Mouse (Mus musculus) macrophage (primary cell): Measurements from ENCODE around the gene Tpst2. TPM values are rescaled to one million over a fixed set of nuclear protein-coding genes. Genes with fewer than 3 reads are reported as not detected.
A peak's percentile ranks its signal among the peaks of the same experiment; 100 is the strongest.

Experiments
- H3K27ac ChIP-seq: fragments of 350-480 bp; formaldehyde crosslinking; 2 replicates; pipeline ENCODE4 v1.9.0; 2021
- H3K36me3 ChIP-seq: fragments of 350-480 bp; formaldehyde crosslinking; 2 replicates; pipeline ENCODE4 v1.9.0; 2021; ENCODE audit errors: inconsistent target
- H3K4me3 ChIP-seq: fragments of 350-480 bp; formaldehyde crosslinking; 2 replicates; pipeline ENCODE4 v1.9.0; 2021; ENCODE audit errors: inconsistent target
- H3K79me2 ChIP-seq: fragments of 350-480 bp; formaldehyde crosslinking; 2 replicates; pipeline ENCODE4 v1.9.0; 2021; ENCODE audit errors: inconsistent target
- WGBS: methylation state at CpG from one replicate; pipeline ENCODE4 v1.1.7; 2026; ENCODE audit warnings: inconsistent platforms; ENCODE audit not compliant: missing documents; 5-methylcytosine and 5-hydroxymethylcytosine counted together
- polyA plus RNA-seq: library from polyadenylated mRNA; stranded (reverse); fragments of 250-400 nt; gene quantifications from 3 replicates; pipeline ENCODE4 v1.2.4, GENCODE M21; 2018; ENCODE audit warnings: inconsistent platforms

The Tpst2 gene
- polyA plus RNA-seq, 1 experiment from 2014 or later = 89.5 TPM

DNA sequence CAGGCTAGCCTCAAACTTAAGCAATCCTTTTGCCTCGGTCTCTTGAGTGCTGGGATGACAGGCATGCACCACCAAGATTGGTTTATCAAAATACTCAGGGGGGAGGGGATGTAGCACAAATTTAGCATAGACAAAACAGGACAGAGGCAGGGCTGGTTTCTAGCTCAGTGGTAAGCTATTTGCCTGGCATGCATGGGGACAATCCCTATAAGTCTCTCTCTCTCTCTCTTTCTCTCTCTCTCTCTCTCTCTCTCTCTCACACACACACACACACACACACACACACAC lies 32.3 kb upstream of the Tpst2 start:
- Histone ChIP-seq H3K4me3 (no peak overlapping the region), H3K79me2 (no peaks in the 10 kb centered on the region), H3K27ac (no peak overlapping the region), H3K36me3 (no peaks in the 10 kb centered on the region)
- WGBS = 91% methylated on average over 1 of the region's 1 CpGs

- Histone ChIP-seq H3K36me3 (no peaks in the 10 kb centered on the region), H3K4me3 (no peak overlapping the region), H3K27ac (no peak overlapping the region), H3K79me2 (no peaks in the 10 kb centered on the region)
- 86% methylated on average over 8 of the region's 8 CpGs for WGBS
These were observed 31.4 kb upstream of the Tpst2 start for GRCm38 (mm10) chr5:112244890-112245615.

- no peaks in the 10 kb centered on the region for H3K36me3 ChIP-seq
- no peaks in the 10 kb centered on the region for H3K79me2 ChIP-seq
- no peak overlapping the region for H3K27ac ChIP-seq
- WGBS = 91% methylated on average over 7 of the region's 8 CpGs
- H3K4me3 ChIP-seq = no peak overlapping the region
These were observed 29.1 kb upstream of the Tpst2 start for GRCm38 (mm10) chr5:112247399-112247798.

GRCm38 (mm10) chr5:112249106-112249505 lies 27.4 kb upstream of the Tpst2 start:
- Histone ChIP-seq H3K4me3 (no peak overlapping the region), H3K36me3 (no peaks in the 10 kb centered on the region), H3K79me2 (no peaks in the 10 kb centered on the region), H3K27ac (no peak overlapping the region)
- WGBS = 96% methylated on average over 11 of the region's 11 CpGs

DNA sequence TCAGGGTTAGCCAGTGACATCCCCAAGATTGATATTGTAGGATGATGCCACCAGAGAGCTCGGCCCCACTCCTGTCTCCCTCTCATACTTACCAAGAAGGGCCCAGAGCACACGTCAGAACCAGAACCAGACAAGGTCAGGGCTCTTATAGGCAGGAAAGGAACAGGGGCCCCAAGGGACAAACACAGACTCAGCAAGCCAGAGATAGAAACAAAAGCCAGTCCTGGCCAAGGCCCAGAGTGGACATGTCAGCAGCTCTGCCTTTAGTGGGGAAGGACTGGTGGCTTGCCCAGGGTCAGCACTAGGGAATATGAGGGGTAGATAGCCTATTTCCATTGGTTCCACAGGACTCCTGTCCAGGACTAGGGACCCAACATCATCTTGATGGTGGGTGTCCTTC lies 24.1 kb upstream of the Tpst2 start, which contains the start of gene Cryba4:
Cryba4 (minus strand) TSS at position 119 of the 400 bp plus-strand sequence.
- no peaks in the 10 kb centered on the region for H3K79me2 ChIP-seq
- H3K27ac ChIP-seq = peak within 1 kb of the TSS; percentile 15; the same call in 1 of the 2 replicates
- H3K36me3 ChIP-seq = no peaks in the 10 kb centered on the region
- WGBS = 80% methylated on average over 2 of the region's 2 CpGs
- no peak within 1 kb of the TSS for H3K4me3 ChIP-seq

DNA sequence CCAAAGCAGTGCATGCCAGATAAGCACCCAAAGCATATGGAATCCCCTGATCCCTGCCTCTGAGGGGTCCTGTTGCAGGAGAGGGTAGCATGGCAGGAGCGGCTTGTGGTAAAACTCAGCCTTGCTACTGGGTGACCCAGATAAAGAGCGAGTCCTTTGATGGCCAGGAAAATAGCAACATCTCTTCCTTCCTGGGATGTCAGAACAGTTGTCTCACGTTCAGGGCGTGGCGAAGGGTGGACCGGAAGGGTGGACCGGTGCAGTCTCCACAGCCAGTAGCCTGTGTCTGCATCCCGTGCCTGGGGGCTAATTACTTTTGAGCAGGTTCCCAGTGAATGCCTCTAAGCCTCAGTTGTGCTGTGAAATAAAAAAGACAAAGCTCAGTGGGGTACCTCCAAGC lies 23.3 kb upstream of the Tpst2 start:
- Histone ChIP-seq H3K36me3 (no peaks in the 10 kb centered on the region), H3K79me2 (no peaks in the 10 kb centered on the region), H3K27ac (no peak overlapping the region), H3K4me3 (no peak overlapping the region)
- WGBS = 47% methylated on average over 8 of the region's 8 CpGs

GRCm38 (mm10) chr5:112254282-112254806 lies 22.1 kb upstream of the Tpst2 start:
- no peak overlapping the region for H3K27ac ChIP-seq
- no peaks in the 10 kb centered on the region for H3K36me3 ChIP-seq
- H3K4me3 ChIP-seq = no peak overlapping the region
- WGBS = 26% methylated on average over 7 of the region's 7 CpGs
- no peaks in the 10 kb centered on the region for H3K79me2 ChIP-seq

- Histone ChIP-seq H3K27ac (no peak within 1 kb of the TSS), H3K79me2 (no peaks in the 10 kb centered on the region), H3K36me3 (no peaks in the 10 kb centered on the region), H3K4me3 (no peak within 1 kb of the TSS)
- 78% methylated on average over 3 of the region's 3 CpGs for WGBS
These were observed 21.1 kb upstream of the Tpst2 start, which contains the start of gene Crybb1 for GRCm38 (mm10) chr5:112255426-112255825. Gene Crybb1 (plus strand): TSS chr5:112255815.

DNA sequence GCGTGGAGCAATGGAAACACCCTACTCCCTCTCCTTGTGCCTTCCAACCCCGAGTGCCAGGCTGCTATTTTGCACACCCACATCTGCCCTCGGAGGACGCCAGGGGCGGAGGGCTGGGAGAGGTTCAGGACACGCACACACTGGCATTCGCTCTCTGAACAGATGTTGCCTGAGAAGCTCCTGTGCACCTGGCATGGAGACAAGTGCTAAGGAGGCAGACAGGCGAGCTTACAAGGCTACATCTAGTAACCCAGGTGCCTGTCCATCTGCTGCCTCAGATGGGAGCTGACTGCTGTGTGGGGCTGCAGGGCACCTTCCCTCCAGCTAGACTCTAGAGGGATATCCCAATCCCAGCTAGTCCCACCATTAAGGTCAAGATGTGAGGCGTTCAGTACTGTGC lies 20.0 kb upstream of the Tpst2 start:
- 96% methylated on average over 9 of the region's 9 CpGs for WGBS
- no peak overlapping the region for H3K4me3 ChIP-seq
- no peaks in the 10 kb centered on the region for H3K36me3 ChIP-seq
- no peak overlapping the region for H3K27ac ChIP-seq
- H3K79me2 ChIP-seq = no peaks in the 10 kb centered on the region

DNA sequence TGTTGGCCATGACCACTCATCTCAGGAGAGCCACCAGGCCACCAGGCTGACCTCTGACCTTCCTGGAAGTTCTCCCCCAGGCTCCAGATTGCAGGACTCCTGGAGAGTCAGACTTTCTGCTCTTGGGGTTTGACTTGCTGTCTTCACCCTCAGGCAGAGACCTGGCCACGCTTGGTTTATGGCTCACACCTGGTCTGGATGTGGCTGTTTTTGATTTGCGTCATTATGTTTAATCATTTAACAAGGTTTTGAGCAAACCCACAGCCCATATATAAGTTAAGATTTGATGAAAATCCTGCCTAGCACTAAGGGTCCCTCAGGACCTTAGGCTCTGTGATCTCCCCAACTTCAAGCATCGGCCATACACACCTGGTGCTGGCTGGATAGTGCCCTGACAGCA lies 18.6 kb upstream of the Tpst2 start:
- Histone ChIP-seq H3K79me2 (no peaks in the 10 kb centered on the region), H3K36me3 (no peaks in the 10 kb centered on the region), H3K27ac (no peak overlapping the region), H3K4me3 (no peak overlapping the region)
- WGBS = 91% methylated on average over 3 of the region's 3 CpGs

DNA sequence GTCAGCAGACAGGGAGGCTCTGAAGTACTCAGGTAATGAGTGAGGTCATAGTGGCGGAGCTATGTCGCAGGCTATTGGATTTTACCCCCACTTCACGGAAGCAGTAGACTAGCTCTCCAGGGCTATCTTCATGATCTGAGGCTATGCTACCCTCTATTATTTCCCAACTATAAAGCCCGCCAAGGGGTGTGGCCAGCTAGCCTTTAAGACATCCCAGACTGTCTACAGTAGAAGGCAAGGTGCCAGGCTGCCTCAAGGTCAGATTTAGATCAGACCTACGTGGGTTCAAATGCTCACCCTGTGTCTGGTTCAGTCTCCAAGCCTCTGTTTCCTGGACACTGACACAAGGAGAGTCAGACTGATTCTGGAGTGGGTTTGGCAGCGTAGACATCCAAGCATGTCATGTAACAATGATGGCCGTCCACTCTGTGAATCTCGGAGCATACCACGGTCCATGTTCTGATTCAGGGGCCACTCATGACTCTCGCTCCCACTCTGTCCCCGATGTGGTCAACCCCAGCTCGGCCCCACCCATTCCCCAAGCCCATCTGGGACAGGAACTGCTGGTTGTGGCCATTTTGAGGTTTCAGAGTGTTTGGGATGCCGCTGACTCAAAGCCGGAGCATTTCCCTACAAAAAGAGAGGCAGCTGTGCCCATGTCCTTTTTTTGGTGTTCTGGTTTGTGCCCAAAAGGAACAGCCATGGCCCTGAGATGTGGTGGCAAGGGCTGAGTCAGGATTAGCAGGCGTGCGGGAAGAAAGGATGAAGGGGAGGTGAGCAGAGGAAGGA lies 16.4 kb upstream of the Tpst2 start:
- WGBS = 70% methylated on average over 16 of the region's 16 CpGs
- H3K4me3 ChIP-seq = no peak overlapping the region

GRCm38 (mm10) chr5:112260818-112261217 lies 15.7 kb upstream of the Tpst2 start:
- H3K79me2 ChIP-seq = no peaks in the 10 kb centered on the region
- H3K27ac ChIP-seq = no peak overlapping the region
- H3K4me3 ChIP-seq = no peak overlapping the region
- WGBS = 47% methylated on average over 2 of the region's 3 CpGs
- H3K36me3 ChIP-seq = no peaks in the 10 kb centered on the region

More for the DNA sequence above, 16.4 kb upstream of the Tpst2 start:
- no peaks in the 10 kb centered on the region for H3K36me3 ChIP-seq
- no peaks in the 10 kb centered on the region for H3K79me2 ChIP-seq
- no peak overlapping the region for H3K27ac ChIP-seq

DNA sequence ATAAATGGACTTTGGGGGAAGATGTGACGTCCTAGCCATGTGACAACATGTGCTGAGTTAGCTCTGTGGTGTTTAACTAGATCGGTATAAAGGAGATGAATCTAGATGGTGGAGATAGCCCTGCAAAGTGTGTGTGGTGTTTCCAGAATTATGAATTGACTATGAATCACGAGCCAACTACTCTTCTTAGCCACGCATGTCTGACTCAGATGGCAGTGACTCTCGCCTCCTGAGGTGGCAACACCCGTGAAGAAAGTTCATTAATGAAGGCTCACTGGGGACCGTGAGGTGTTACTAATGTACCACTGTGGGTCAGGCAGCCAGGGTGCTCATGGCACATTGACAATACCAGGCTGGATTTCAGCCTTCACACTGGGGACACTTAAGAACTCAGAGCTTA lies 12.4 kb upstream of the Tpst2 start:
- H3K79me2 ChIP-seq = no peaks in the 10 kb centered on the region
- no peak overlapping the region for H3K4me3 ChIP-seq
- H3K36me3 ChIP-seq = no peaks in the 10 kb centered on the region
- peak overlapping the region; percentile 96 for H3K27ac ChIP-seq
- WGBS = 55% methylated on average over 7 of the region's 7 CpGs

DNA sequence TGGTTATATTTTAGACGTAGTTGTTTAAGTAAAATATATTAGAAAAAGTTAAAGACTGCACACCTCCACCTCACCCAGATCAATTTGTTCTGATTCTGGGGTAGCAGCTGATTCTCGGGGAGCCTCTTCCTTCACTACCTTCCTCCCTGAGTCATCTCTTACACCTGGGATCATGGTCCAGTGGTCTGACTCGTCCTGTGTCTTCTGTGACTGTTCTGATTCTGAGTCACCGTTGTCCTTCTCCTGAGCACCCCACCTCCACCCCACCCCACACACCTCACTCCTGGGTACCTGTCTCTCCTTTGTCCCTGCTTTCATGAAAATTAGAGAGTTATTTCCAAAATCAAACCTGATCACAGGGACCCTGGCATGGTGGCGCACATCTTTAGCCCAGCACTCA lies 11.4 kb upstream of the Tpst2 start:
- Histone ChIP-seq H3K79me2 (no peaks in the 10 kb centered on the region), H3K4me3 (no peak overlapping the region), H3K27ac (peak overlapping the region; percentile 96), H3K36me3 (no peaks in the 10 kb centered on the region)
- WGBS = 49% methylated on average over 5 of the region's 5 CpGs

GRCm38 (mm10) chr5:112265515-112265914 lies 11.0 kb upstream of the Tpst2 start:
- H3K79me2 ChIP-seq = no peaks in the 10 kb centered on the region
- WGBS = 3% methylated on average over 10 of the region's 10 CpGs
- H3K4me3 ChIP-seq = no peak overlapping the region
- peak overlapping the region; percentile 96 for H3K27ac ChIP-seq
- no peaks in the 10 kb centered on the region for H3K36me3 ChIP-seq
